Mouse (Mus musculus): ENCODE data around the gene Pgls. TPM values are rescaled to one million over a fixed set of nuclear protein-coding genes. Genes with fewer than 3 reads are reported as not detected.

Pgls gene
- polyA plus RNA-seq, 1 experiment from 2014 or later: 206 TPM

- no peaks in the 10 kb centered on the region for H3K36me3 ChIP-seq (ENCODE audit: poor library complexity, severe bottlenecking)
- H3K4me1 ChIP-seq: peaks cover 52% of the 10 kb centered on the region
- WGBS: 86% methylated on average over 2 of the region's 2 CpGs
- no peak for ATAC-seq
- no peak overlapping the region for H3K9ac ChIP-seq
- no peaks in the 10 kb centered on the region for H3K27me3 ChIP-seq
- no peaks in the 10 kb centered on the region for H3K9me3 ChIP-seq (replicated peaks)
- H3K4me2 ChIP-seq: peak overlapping the region; percentile 83
- H3K27ac ChIP-seq: peak overlapping the region; percentile 91
- peak overlapping the region; percentile 52 for H3K4me3 ChIP-seq
Observed at GRCm38 (mm10) chr8:71572077-71572476, 19.9 kb upstream of the Pgls start.

GRCm38 (mm10) chr8:71572847-71573633, 18.9 kb upstream of the Pgls start:
- Histone ChIP-seq H3K27ac (peak overlapping the region; percentile 91), H3K4me2 (peak overlapping the region; percentile 83)
- ATAC-seq: peak; percentile 17; the same call in 1 of the 2 replicates

DNA sequence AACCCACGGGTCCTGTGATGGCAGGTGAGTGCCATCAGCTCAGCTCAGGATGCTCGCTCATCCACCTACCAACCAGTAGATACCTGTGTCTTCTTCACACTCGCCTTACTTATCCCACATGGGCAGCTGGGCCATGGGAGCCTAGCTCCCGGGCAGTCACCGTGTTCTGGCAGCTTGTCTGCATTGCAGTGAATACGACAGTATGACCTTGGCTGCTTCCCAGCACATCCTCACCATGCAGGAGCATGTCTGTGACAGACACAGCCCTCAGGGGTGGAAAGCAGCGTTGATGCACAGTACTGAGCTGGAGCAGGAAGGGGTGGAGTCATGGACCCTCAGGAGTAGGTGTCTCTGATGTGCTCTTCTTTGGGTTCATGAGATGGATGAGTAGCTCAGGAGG, 17.6 kb upstream of the Pgls start:
- no peak overlapping the region for H3K27ac ChIP-seq
- WGBS: 81% methylated on average over 7 of the region's 7 CpGs
- H3K4me2 ChIP-seq: no peak overlapping the region
- no peak overlapping the region for H3K4me3 ChIP-seq
- no peak overlapping the region for H3K9ac ChIP-seq
- ATAC-seq: no peak
- no peaks in the 10 kb centered on the region for H3K27me3 ChIP-seq
- H3K4me1 ChIP-seq: peaks cover 46% of the 10 kb centered on the region
- H3K9me3 ChIP-seq (replicated peaks): no peaks in the 10 kb centered on the region
- H3K36me3 ChIP-seq (ENCODE audit: poor library complexity, severe bottlenecking): no peaks in the 10 kb centered on the region

More at GRCm38 (mm10) chr8:71572847-71573633, 18.9 kb upstream of the Pgls start:
- Histone ChIP-seq H3K36me3 (ENCODE audit: poor library complexity, severe bottlenecking) (no peaks in the 10 kb centered on the region), H3K27me3 (no peaks in the 10 kb centered on the region), H3K9me3 (replicated peaks) (no peaks in the 10 kb centered on the region), H3K9ac (peak overlapping the region; percentile 52), H3K4me3 (peak overlapping the region; percentile 52; the same call in 1 of the 2 replicates), H3K4me1 (peaks cover 52% of the 10 kb centered on the region)
- WGBS: 56% methylated on average over 9 of the region's 9 CpGs

- ATAC-seq: no peak
- Histone ChIP-seq H3K27me3 (no peaks in the 10 kb centered on the region), H3K36me3 (ENCODE audit: poor library complexity, severe bottlenecking) (peaks cover under 1% of the 10 kb centered on the region; the same call in 1 of the 2 replicates), H3K4me2 (no peak overlapping the region), H3K4me1 (peaks cover 51% of the 10 kb centered on the region), H3K9ac (no peak overlapping the region), H3K4me3 (no peak overlapping the region), H3K27ac (no peak overlapping the region), H3K9me3 (replicated peaks) (no peaks in the 10 kb centered on the region)
- WGBS: 63% methylated on average over 1 of the region's 1 CpGs
Observed at GRCm38 (mm10) chr8:71575020-71575419, 17.0 kb upstream of the Pgls start.

- Histone ChIP-seq H3K36me3 (ENCODE audit: poor library complexity, severe bottlenecking) (peaks cover 26% of the 10 kb centered on the region), H3K27me3 (no peaks in the 10 kb centered on the region), H3K9me3 (replicated peaks) (no peaks in the 10 kb centered on the region), H3K9ac (no peak overlapping the region), H3K4me2 (no peak overlapping the region), H3K27ac (no peak overlapping the region), H3K4me1 (peaks cover 33% of the 10 kb centered on the region), H3K4me3 (no peak overlapping the region)
- WGBS: 74% methylated on average over 4 of the region's 4 CpGs
- ATAC-seq: no peak
Observed at GRCm38 (mm10) chr8:71577856-71578387, 14.1 kb upstream of the Pgls start.

- H3K4me2 ChIP-seq: no peak overlapping the region
- H3K9ac ChIP-seq: no peak overlapping the region
- H3K4me1 ChIP-seq: peaks cover 26% of the 10 kb centered on the region
- H3K27ac ChIP-seq: no peak overlapping the region
- WGBS: 78% methylated on average over 1 of the region's 1 CpGs
- no peaks in the 10 kb centered on the region for H3K9me3 ChIP-seq (replicated peaks)
- no peak overlapping the region for H3K4me3 ChIP-seq
- H3K27me3 ChIP-seq: no peaks in the 10 kb centered on the region
- H3K36me3 ChIP-seq (ENCODE audit: poor library complexity, severe bottlenecking): peaks cover 36% of the 10 kb centered on the region
- ATAC-seq: no peak
Observed at GRCm38 (mm10) chr8:71579009-71579408, 13.0 kb upstream of the Pgls start.

DNA sequence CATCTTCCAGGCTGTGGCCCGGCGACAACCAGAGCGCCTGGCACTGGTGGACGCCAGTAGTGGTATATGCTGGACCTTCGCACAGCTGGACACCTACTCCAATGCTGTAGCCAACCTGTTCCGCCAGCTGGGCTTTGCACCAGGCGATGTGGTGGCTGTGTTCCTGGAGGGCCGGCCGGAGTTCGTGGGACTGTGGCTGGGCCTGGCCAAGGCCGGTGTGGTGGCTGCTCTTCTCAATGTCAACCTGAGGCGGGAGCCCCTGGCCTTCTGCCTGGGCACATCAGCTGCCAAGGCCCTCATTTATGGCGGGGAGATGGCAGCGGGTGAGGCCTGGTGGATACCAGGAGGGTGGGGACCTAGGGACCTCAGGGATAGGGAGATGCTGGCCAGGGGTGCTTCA, 12.5 kb upstream of the Pgls start:
- H3K9me3 ChIP-seq (replicated peaks): no peaks in the 10 kb centered on the region
- peaks cover 21% of the 10 kb centered on the region for H3K4me1 ChIP-seq
- H3K36me3 ChIP-seq (ENCODE audit: poor library complexity, severe bottlenecking): peaks cover 41% of the 10 kb centered on the region
- H3K4me2 ChIP-seq: no peak overlapping the region
- 0 out of 2 replicates have a peak overlapping the region, but pooled peaks have one; percentile 40 for H3K27ac ChIP-seq
- H3K4me3 ChIP-seq: no peak overlapping the region
- ATAC-seq: no peak
- 89% methylated on average over 14 of the region's 14 CpGs for WGBS
- H3K9ac ChIP-seq: no peak overlapping the region
- H3K27me3 ChIP-seq: no peaks in the 10 kb centered on the region

DNA sequence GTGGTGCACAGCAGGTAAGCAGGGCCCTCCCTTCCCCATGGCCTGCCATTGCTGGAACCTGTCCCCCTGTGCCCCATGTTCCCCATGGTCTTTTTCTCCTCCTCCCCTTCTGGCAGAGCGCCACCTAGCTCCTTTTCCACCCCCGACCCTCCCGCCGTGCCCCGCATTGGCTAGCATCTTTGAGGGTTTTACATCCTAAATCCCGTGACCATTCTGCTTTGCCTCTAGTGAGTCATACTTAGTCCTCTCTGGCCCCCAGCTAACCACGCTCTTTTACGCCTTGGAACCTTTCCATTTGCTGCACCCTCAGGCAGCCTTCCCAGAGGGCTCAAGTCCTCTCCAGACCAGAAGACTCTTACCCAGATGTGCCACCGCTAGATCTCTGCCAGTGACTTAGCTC, 11.8 kb upstream of the Pgls start:
- H3K36me3 ChIP-seq (ENCODE audit: poor library complexity, severe bottlenecking): peaks cover 48% of the 10 kb centered on the region
- peaks cover 19% of the 10 kb centered on the region for H3K4me1 ChIP-seq
- H3K9me3 ChIP-seq (replicated peaks): no peaks in the 10 kb centered on the region
- H3K4me2 ChIP-seq: 0 out of 2 replicates have a peak overlapping the region, but pooled peaks have one; percentile 12
- 27% methylated on average over 9 of the region's 9 CpGs for WGBS
- no peak overlapping the region for H3K4me3 ChIP-seq
- H3K27me3 ChIP-seq: no peaks in the 10 kb centered on the region
- peak overlapping the region; percentile 40; the same call in 1 of the 2 replicates for H3K27ac ChIP-seq
- no peak overlapping the region for H3K9ac ChIP-seq
- ATAC-seq: 0 out of 2 replicates have a peak, but pooled peaks have one; percentile 6

DNA sequence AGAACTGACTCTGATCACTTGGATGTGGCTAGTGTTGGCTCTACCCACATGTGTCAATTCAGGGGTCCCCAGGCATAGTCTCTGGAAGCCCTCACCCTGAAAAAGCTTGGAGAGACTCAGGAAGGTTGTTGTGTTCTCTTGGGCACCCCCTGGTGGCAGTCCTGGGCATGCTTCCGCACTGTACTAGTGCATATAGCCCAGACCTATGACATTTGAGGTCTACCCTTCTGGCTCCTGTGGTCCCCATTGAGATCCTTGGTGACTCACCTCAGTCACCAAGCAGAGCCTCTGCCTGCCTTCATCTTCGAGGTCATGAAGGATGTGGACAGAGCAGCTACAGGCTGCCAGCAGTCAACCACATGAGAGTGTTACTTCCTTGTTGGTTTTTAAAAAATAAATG, 5.1 kb upstream of the Pgls start:
- Histone ChIP-seq H3K4me2 (no peak overlapping the region), H3K4me1 (peaks cover 10% of the 10 kb centered on the region), H3K9me3 (replicated peaks) (no peaks in the 10 kb centered on the region), H3K4me3 (no peak overlapping the region), H3K27ac (no peak overlapping the region), H3K36me3 (ENCODE audit: poor library complexity, severe bottlenecking) (peaks cover 51% of the 10 kb centered on the region), H3K9ac (no peak overlapping the region), H3K27me3 (no peaks in the 10 kb centered on the region)
- whole genome bisulfite sequencing: 77% methylated on average over 2 of the region's 2 CpGs
- ATAC-seq: peak; percentile 32

DNA sequence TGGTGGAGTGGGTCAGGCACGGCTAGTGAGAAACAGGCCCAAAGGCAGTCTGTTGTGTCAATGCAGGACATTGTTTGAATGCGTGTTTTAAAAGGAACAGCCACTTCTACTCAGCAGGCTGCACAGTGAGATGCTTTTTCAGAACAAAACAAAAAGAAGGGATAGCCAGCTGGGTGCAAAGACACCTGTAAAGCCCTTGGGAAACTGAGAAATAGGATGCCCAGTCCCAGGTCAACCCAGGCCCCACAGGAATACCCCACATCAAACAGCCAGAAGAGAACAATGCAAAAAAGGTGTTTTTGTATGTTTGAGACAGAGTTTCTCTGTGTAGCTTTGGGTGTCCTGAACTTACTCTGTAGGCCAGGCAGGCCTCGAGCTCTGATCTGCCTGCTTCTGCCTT, 3.2 kb upstream of the Pgls start:
- no peak overlapping the region for H3K9ac ChIP-seq
- no peaks in the 10 kb centered on the region for H3K27me3 ChIP-seq
- peaks cover 37% of the 10 kb centered on the region for H3K36me3 ChIP-seq (ENCODE audit: poor library complexity, severe bottlenecking)
- WGBS: 67% methylated on average over 3 of the region's 3 CpGs
- H3K27ac ChIP-seq: no peak overlapping the region
- H3K4me2 ChIP-seq: no peak overlapping the region
- H3K4me1 ChIP-seq: peaks cover 24% of the 10 kb centered on the region
- no peak overlapping the region for H3K4me3 ChIP-seq
- H3K9me3 ChIP-seq (replicated peaks): no peaks in the 10 kb centered on the region
- no peak for ATAC-seq

DNA sequence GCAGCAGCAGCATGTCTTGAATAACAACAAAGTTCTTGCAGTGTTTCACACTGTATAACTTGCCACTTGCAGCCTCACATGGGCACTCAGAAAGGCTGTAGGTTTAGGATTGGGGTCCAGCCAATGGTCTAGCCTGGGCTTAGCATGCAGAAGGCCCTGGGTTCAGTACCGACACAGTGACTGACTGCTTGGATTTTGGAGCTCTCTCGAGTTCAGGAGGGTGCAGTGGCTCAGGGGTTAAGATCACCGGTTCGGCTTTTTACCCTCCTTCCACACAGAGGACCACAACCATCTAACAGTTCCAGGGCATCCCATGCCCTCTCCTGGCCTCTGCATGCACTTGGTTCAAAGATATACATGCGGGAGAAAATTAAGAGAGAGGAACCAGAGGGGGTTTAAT, 959 bp upstream of the Pgls start:
- H3K27ac ChIP-seq: peak overlapping the region; percentile 97; the same call in 1 of the 2 replicates
- H3K27me3 ChIP-seq: no peaks in the 10 kb centered on the region
- WGBS: 25% methylated on average over 5 of the region's 5 CpGs
- peak overlapping the region; percentile 93 for H3K9ac ChIP-seq
- no peak for ATAC-seq
- H3K4me2 ChIP-seq: peak overlapping the region; percentile 96
- peaks cover 22% of the 10 kb centered on the region for H3K36me3 ChIP-seq (ENCODE audit: poor library complexity, severe bottlenecking)
- peak overlapping the region; percentile 88 for H3K4me3 ChIP-seq
- peaks cover 33% of the 10 kb centered on the region for H3K4me1 ChIP-seq
- H3K9me3 ChIP-seq (replicated peaks): no peaks in the 10 kb centered on the region

DNA sequence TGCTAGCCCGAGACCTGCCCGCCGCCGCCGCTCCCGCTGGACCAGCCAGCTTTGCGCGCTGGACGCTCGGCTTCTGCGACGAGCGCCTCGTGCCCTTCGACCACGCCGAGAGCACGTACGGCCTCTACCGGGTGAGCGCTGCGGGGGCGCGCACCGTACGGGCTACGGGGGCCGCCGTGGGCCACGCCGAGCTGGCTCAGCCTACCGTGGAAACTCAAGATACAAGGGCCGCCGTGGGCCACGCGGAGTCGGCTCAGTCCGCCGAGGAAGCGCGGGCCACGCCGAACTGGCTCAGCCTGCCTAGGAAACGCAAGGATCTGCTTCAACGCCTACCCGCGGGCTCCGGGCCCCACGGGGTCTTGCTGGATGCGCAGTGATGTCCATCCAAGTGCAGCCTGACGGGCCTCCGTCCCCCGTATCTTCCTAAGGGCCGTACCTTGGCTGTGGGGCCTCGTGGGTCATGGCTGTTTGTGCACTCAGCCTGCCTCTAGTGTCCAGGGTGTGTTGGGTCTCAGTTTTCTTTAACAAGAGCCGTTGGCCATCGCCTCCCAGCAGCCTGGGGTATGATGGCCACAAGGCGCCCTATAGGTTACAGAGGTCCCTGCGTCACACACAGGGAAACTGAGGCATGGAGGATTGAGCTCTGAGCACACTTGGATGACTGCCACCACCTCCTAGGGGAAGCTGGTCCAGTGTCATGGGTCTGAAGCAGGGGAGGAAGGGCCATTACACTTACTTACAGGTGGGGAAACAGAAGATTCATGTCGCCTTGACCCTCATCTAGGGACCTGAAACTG, 596 bp downstream of the Pgls start:
- H3K4me1 ChIP-seq: peaks cover 39% of the 10 kb centered on the region
- H3K4me2 ChIP-seq: peak overlapping the region; percentile 96
- H3K36me3 ChIP-seq (ENCODE audit: poor library complexity, severe bottlenecking): peaks cover 8% of the 10 kb centered on the region; the same call in 1 of the 2 replicates
- no peaks in the 10 kb centered on the region for H3K9me3 ChIP-seq (replicated peaks)
- peak overlapping the region; percentile 97 for H3K27ac ChIP-seq
- peak overlapping the region; percentile 93 for H3K9ac ChIP-seq
- H3K27me3 ChIP-seq: no peaks in the 10 kb centered on the region
- 5% methylated on average over 60 of the region's 60 CpGs for WGBS
- ATAC-seq: peak; percentile 70
- H3K4me3 ChIP-seq: peak overlapping the region; percentile 88
